In the genomic region with DNA sequence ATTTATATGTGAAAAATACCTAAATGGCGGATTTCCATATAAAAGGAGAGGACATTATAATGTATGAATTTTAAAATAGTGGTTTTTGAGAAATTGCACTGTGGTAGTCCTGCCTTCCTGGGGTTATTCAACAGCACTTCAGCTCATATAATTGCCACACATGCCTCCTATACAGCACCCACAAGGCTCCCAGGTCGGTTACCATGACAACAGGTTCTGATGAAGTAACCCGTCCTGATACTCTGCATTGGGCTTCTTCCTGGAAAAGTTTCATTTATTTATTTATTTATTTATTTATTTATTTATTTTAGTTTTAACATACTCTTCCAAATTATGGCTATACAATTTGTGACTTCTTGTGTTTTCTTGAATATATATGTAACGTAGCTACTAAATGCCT, we compare ENCODE assay signal across 16 mouse cellular contexts. TPM values are rescaled to one million over a fixed set of nuclear protein-coding genes. Genes with fewer than 3 reads are reported as not detected.
"Had no signal": no experiment of that assay in that cellular context is flagged by ENCODE, and none has a peak within 500 bp of the region (broad histone marks: within the 10 kb centered on the region; RNA-seq: fewer than 3 reads in every experiment).

No protein-coding gene starts in this region.

- H3K36me3 ChIP-seq: neural tube, embryonic 15.5 days; stomach, embryonic 15.5 days had no signal

- H3K9me3 ChIP-seq: neural tube, embryonic 15.5 days; stomach, embryonic 15.5 days had no signal

- H3K27ac ChIP-seq: neural tube, embryonic 15.5 days; stomach, embryonic 15.5 days; stomach, postnatal 0 days had no signal

- H3K9ac ChIP-seq: neural tube, embryonic 15.5 days; stomach, embryonic 15.5 days had no signal

- DNase-seq: retina, postnatal 1 day; right cerebral cortex, adult 18-20 months; right cerebral cortex, postnatal 14 days; right cerebral cortex, postnatal 25 days; right cerebral cortex, postnatal 4 days; spleen, adult 18-20 months; thymus, adult 18-20 months; thymus, adult 2 months; thymus, postnatal 14 days; thymus, postnatal 25 days; thymus, postnatal 36 days; thymus, postnatal 4 days had no signal

- H3K4me2 ChIP-seq: neural tube, embryonic 15.5 days; stomach, embryonic 15.5 days had no signal

- H3K27me3 ChIP-seq: neural tube, embryonic 15.5 days; stomach, embryonic 15.5 days had no signal

- H3K4me3 ChIP-seq: neural tube, embryonic 15.5 days; stomach, embryonic 15.5 days had no signal

RNA-seq across cellular contexts. Expression of a gene that starts 6.3 kb away (rescaled TPM):
- total RNA-seq: neutrophil, adult 5-6 weeks had no signal
